Comparison of ENCODE assay signal across 10 mouse cellular contexts in genomic region chr17:45118565-45119471, GRCm38 (mm10).
DNase-seq lines count a peak whose midpoint lies in the region; ATAC-seq lines count a peak whose summit lies in the region.
"Had no signal": no experiment of that assay in that cellular context is flagged by ENCODE, and none has a peak within 500 bp of the region (broad histone marks: within the 10 kb centered on the region; RNA-seq: fewer than 3 reads in every experiment).

No protein-coding gene starts in this region.

- ATAC-seq in common myeloid progenitor, adult 5-6 weeks (replicated peaks; ENCODE audit: low read depth, poor library complexity, severe bottlenecking) = peak; percentile 72
- ATAC-seq in megakaryocyte progenitor cell, adult 5-6 weeks (replicated peaks; ENCODE audit: poor library complexity) = peak; percentile 37

- peak; percentile 57 for DNase-seq in layer of hippocampus, adult 9-11 months
- DNase-seq in layer of hippocampus, adult 9-10 months (ENCODE audit: low spot score) = no peak
- DNase-seq in MN1 (ENCODE audit: low spot score) = peak; percentile 46
- DNase-seq in cerebellum, adult 11 months = no peak
- no peak for DNase-seq in gastrocnemius, postnatal 25 days
- no peak for DNase-seq in right cerebral cortex, adult 18-20 months
- DNase-seq: cerebellum, postnatal 14 days; gastrocnemius, postnatal 14 days had no signal

Comparison
In these comparisons a context has a peak if more than half of its experiments do, and no peak if none do; other contexts are left out.
1. DNase-seq: peak in layer of hippocampus, adult 9-11 months (single experiment) and MN1 (single experiment); none in layer of hippocampus, adult 9-10 months (single experiment), cerebellum, adult 11 months (single experiment), gastrocnemius, postnatal 25 days (single experiment) and right cerebral cortex, adult 18-20 months (single experiment).